Mouse (Mus musculus): ENCODE data around the gene Atn1.

DNA sequence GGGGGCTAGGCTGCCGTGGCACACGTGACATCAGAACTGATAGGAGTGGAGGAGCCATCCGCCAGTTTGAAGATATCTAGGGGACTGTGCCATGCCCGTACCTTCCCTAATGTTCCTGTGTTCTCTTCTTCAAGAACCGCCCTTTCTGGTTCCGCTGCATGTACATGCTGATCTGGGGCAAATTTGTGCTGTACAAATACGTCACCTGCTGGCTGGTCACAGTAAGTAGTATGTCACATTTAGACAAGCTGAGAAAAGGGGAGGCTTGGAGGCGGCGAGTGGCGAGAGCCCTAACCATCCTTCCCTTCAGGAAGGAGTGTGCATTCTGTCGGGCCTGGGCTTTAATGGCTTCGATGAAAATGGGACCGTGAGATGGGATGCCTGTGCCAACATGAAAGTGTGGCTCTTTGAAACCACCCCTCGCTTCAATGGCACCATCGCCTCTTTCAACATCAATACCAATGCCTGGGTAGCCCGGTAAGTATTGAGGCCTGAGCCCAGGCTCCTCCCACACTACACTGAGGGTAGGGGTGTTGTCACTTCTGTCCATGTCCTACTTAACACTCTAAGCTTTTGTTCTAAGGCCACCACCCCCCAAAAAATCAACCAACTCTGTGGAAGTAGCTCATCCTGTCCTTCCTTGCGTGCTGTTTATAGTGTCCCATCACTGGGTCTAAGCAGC lies 54.1 kb downstream of the Atn1 start:
- peak; percentile 3; the same call in 1 of the 2 replicates for TF ChIP-seq CTCF (IDR thresholded peaks at IDR 0.05; ENCODE audit: borderline replicate concordance, insufficient read depth, low read depth, low read length)
- no peak for TF ChIP-seq POLR2A (IDR thresholded peaks at IDR 0.05; ENCODE audit: borderline replicate concordance, insufficient read depth, low read length)

Data from cerebellum, adult 2 months (tissue).